ENCODE assay signal across 20 mouse cellular contexts in genomic region chr9:54244869-54245665, GRCm38 (mm10). TPM values are rescaled to one million over a fixed set of nuclear protein-coding genes. Genes with fewer than 3 reads are reported as not detected.
A peak's percentile ranks its signal among the peaks of the same experiment; 100 is the strongest.
DNase-seq lines count a peak whose midpoint lies in the region; ATAC-seq and TF ChIP-seq lines count a peak whose summit lies in the region.
"Had no signal": no experiment of that assay in that cellular context is flagged by ENCODE, and none has a peak within 500 bp of the region (broad histone marks: within the 10 kb centered on the region; RNA-seq: fewer than 3 reads in every experiment).

No protein-coding gene starts in this region.

- 37% methylated on average over 3 of the region's 3 CpGs for WGBS in forebrain, embryonic 16.5 days
- WGBS in midbrain, postnatal 0 days: 42% methylated on average over 3 of the region's 3 CpGs

- ATAC-seq in forebrain, embryonic 16.5 days: peak; percentile 90
- no peak for ATAC-seq in midbrain, postnatal 0 days (ENCODE audit: low FRiP score)

- H3K4me3 ChIP-seq in forebrain, embryonic 16.5 days (replicated peaks; ENCODE audit: low read length): no peak overlapping the region
- H3K4me3 ChIP-seq in midbrain, postnatal 0 days (ENCODE audit: low read depth, low read length): no peak overlapping the region
- H3K4me3 ChIP-seq: embryonic facial prominence, embryonic 12.5 days; heart, adult 2 months; left cerebral cortex, adult 2 months had no signal

- no peaks in the 10 kb centered on the region for H3K27me3 ChIP-seq in forebrain, embryonic 16.5 days (replicated peaks; ENCODE audit: control insufficient read depth, insufficient read depth, low read length)
- no peaks in the 10 kb centered on the region for H3K27me3 ChIP-seq in midbrain, postnatal 0 days (ENCODE audit: insufficient read depth, low read length)
- H3K27me3 ChIP-seq: embryonic facial prominence, embryonic 12.5 days had no signal

- peak; percentile 45 for DNase-seq in layer of hippocampus, adult 11-12 months (ENCODE audit: low spot score)
- DNase-seq in layer of hippocampus, postnatal 25 days (ENCODE audit: extremely low spot score in 1 of 2, low spot score in 1 of 2): no peak
- peak; percentile 10 to 15 for DNase-seq in layer of hippocampus, adult 8-10 months (ENCODE audit: low spot score in 2 of 2)
- DNase-seq in midbrain, postnatal 0 days (ENCODE audit: low spot score): peak; percentile 80
- no peak for DNase-seq in gastrocnemius, postnatal 36 days
- no peak for DNase-seq in adrenal gland, postnatal 4 days (ENCODE audit: low spot score in 2 of 2)
- no peak for DNase-seq in spleen, postnatal 4 days (ENCODE audit: low spot score in 2 of 2)
- DNase-seq: adrenal gland, postnatal 36 days; cerebellum, adult 8-10 months; heart, adult 2 months; kidney, adult 9 months had no signal

- peak overlapping the region; percentile 86 for H3K27ac ChIP-seq in forebrain, embryonic 16.5 days (ENCODE audit: low read length)
- no peak overlapping the region for H3K27ac ChIP-seq in midbrain, postnatal 0 days (ENCODE audit: low read depth, low read length)
- H3K27ac ChIP-seq: embryonic facial prominence, embryonic 12.5 days; heart, adult 2 months; left cerebral cortex, adult 2 months; stomach, postnatal 0 days had no signal

- H3K4me1 ChIP-seq in forebrain, embryonic 16.5 days (replicated peaks; ENCODE audit: control insufficient read depth, insufficient read depth, low read length): peaks cover 19% of the 10 kb centered on the region
- no peaks in the 10 kb centered on the region for H3K4me1 ChIP-seq in midbrain, postnatal 0 days (ENCODE audit: insufficient read depth, low read length)
- H3K4me1 ChIP-seq: embryonic facial prominence, embryonic 12.5 days had no signal

- TF ChIP-seq CTCF in midbrain, postnatal 0 days (IDR thresholded peaks at IDR 0.05): no peak

- H3K9ac ChIP-seq in forebrain, embryonic 16.5 days (replicated peaks; ENCODE audit: low read depth, low read length): no peak overlapping the region
- no peak overlapping the region for H3K9ac ChIP-seq in midbrain, postnatal 0 days (replicated peaks; ENCODE audit: low read length, poor library complexity, severe bottlenecking)
- H3K9ac ChIP-seq: embryonic facial prominence, embryonic 12.5 days had no signal

- no peak overlapping the region for H3K4me2 ChIP-seq in forebrain, embryonic 16.5 days (ENCODE audit: low read length)
- no peak overlapping the region for H3K4me2 ChIP-seq in midbrain, postnatal 0 days (ENCODE audit: low read depth, low read length, poor library complexity, severe bottlenecking)
- H3K4me2 ChIP-seq: embryonic facial prominence, embryonic 12.5 days had no signal

- no peaks in the 10 kb centered on the region for H3K36me3 ChIP-seq in forebrain, embryonic 16.5 days (ENCODE audit: control insufficient read depth, insufficient read depth)
- no peaks in the 10 kb centered on the region for H3K36me3 ChIP-seq in midbrain, postnatal 0 days (ENCODE audit: insufficient read depth, low read length)
- H3K36me3 ChIP-seq: embryonic facial prominence, embryonic 12.5 days had no signal

- H3K9me3 ChIP-seq in forebrain, embryonic 16.5 days (ENCODE audit: control insufficient read depth, low read length): no peaks in the 10 kb centered on the region
- no peaks in the 10 kb centered on the region for H3K9me3 ChIP-seq in midbrain, postnatal 0 days (ENCODE audit: low read length)
- H3K9me3 ChIP-seq: embryonic facial prominence, embryonic 12.5 days had no signal

- intact Hi-C loops in gastrocnemius, postnatal 36 days (cut with DNase I): no loop called here

RNA-seq across cellular contexts. Expression of gene Cyp19a1, which starts 22.8 kb away (rescaled TPM):
- under 1 TPM in 1 of 2 experiments, not detected in 1; 0.19 TPM for total RNA-seq in layer of hippocampus, postnatal 25 days (2021)
- 0.92 and 2.1 TPM in 2 replicates for polyA plus RNA-seq in forebrain, embryonic 16.5 days (2015; fragmentation: Nextera tagmentation; extraction: Ambion mirVana)
- under 1 TPM in 1 of 4 experiments, not detected in 3; 0.27 TPM for total RNA-seq in layer of hippocampus, adult 8-10 months (2022)
- total RNA-seq in midbrain, postnatal 0 days (2014; rRNA removed): 0.28 TPM in 1 of 2 replicates, not detected in the other
- 0.13 and 0.19 TPM in 2 replicates for polyA plus RNA-seq in midbrain, postnatal 0 days (2015; fragmentation: Nextera tagmentation; extraction: Ambion mirVana)
- total RNA-seq in gastrocnemius, postnatal 36 days (2021): not detected
- total RNA-seq in adrenal gland, postnatal 4 days (2021): not detected
- total RNA-seq: adrenal gland, postnatal 36 days; heart, adult 2 months; heart, postnatal 25 days; liver, adult 2 months; megakaryocyte-erythroid progenitor cell, adult 5-6 weeks; neutrophil, adult 5-6 weeks had no signal
- polyA plus RNA-seq: heart, adult 2 months; liver, adult 2 months; lung, embryonic 16.5 days; stomach, postnatal 0 days had no signal

RNA-seq across cellular contexts. Expression of gene Gldn, which starts 41.2 kb away (rescaled TPM):
- 1 to 10 TPM in 1 of 2 experiments, under 1 TPM in 1; 0.81 to 1.4 TPM for total RNA-seq in layer of hippocampus, postnatal 25 days (2021)
- 0.11 and 0.34 TPM in 2 replicates for polyA plus RNA-seq in forebrain, embryonic 16.5 days (2015; fragmentation: Nextera tagmentation; extraction: Ambion mirVana)
- 1 to 10 TPM in 2 of 4 experiments, under 1 TPM in 2; 0.93 to 4.7 (median 2.0) TPM for total RNA-seq in layer of hippocampus, adult 8-10 months (2022)
- 0.44 and 1.0 TPM in 2 replicates for total RNA-seq in midbrain, postnatal 0 days (2014; rRNA removed)
- polyA plus RNA-seq in midbrain, postnatal 0 days (2015; fragmentation: Nextera tagmentation; extraction: Ambion mirVana): 0.75 and 0.86 TPM in 2 replicates
- total RNA-seq in gastrocnemius, postnatal 36 days (2021): under 1 TPM; 0.36 to 0.72 TPM
- 1 to 10 TPM; 1.9 to 2.2 TPM for total RNA-seq in adrenal gland, postnatal 4 days (2021)
- total RNA-seq: liver, adult 2 months; megakaryocyte-erythroid progenitor cell, adult 5-6 weeks; neutrophil, adult 5-6 weeks had no signal
- polyA plus RNA-seq: liver, adult 2 months; lung, embryonic 16.5 days; stomach, postnatal 0 days had no signal

Comparison
In these comparisons a context has a peak if more than half of its experiments do, and no peak if none do; other contexts are left out.
1. DNase-seq: peak in layer of hippocampus, adult 11-12 months (single experiment), layer of hippocampus, adult 8-10 months (2 of 2) and midbrain, postnatal 0 days (single experiment); none in layer of hippocampus, postnatal 25 days (0 of 2), gastrocnemius, postnatal 36 days (0 of 2), adrenal gland, postnatal 4 days (0 of 2) and spleen, postnatal 4 days (0 of 2).